13 mouse cellular contexts compared by ENCODE assay signal in genomic region chr9:83221866-83222265, GRCm38 (mm10).
"Had no signal": no experiment of that assay in that cellular context is flagged by ENCODE, and none has a peak within 500 bp of the region (broad histone marks: within the 10 kb centered on the region; RNA-seq: fewer than 3 reads in every experiment).

No protein-coding gene starts in this region.

- H3K4me3 ChIP-seq: limb, embryonic 12.5 days; liver, embryonic 15.5 days; midbrain, embryonic 13.5 days had no signal

- H3K36me3 ChIP-seq: limb, embryonic 12.5 days; liver, embryonic 15.5 days; midbrain, embryonic 13.5 days had no signal

- H3K27ac ChIP-seq: limb, embryonic 12.5 days; liver, embryonic 15.5 days; midbrain, embryonic 13.5 days had no signal

- H3K4me1 ChIP-seq: limb, embryonic 12.5 days; liver, embryonic 15.5 days; midbrain, embryonic 13.5 days had no signal

- DNase-seq: kidney, postnatal 25 days; layer of hippocampus, adult 9-11 months; layer of hippocampus, postnatal 36 days; liver; lung, adult 2 months; lung, postnatal 36 days; right cerebral cortex, adult 18-20 months; right cerebral cortex, postnatal 25 days; thymus, postnatal 4 days had no signal

- H3K4me2 ChIP-seq: limb, embryonic 12.5 days; liver, embryonic 15.5 days; midbrain, embryonic 13.5 days had no signal

- H3K9me3 ChIP-seq: limb, embryonic 12.5 days; liver, embryonic 15.5 days; midbrain, embryonic 13.5 days had no signal

- H3K9ac ChIP-seq: limb, embryonic 12.5 days; liver, embryonic 15.5 days; midbrain, embryonic 13.5 days had no signal

- ATAC-seq: lung, postnatal 0 days; midbrain, embryonic 13.5 days had no signal

- H3K27me3 ChIP-seq: limb, embryonic 12.5 days; liver, embryonic 15.5 days; midbrain, embryonic 13.5 days had no signal
